Mouse (Mus musculus): ENCODE data around the gene Ccdc63. TPM values are rescaled to one million over a fixed set of nuclear protein-coding genes. Genes with fewer than 3 reads are reported as not detected.
"Not testable (repeated sequence)": the region's sequence is repeated elsewhere in the genome, so short reads cannot be mapped to it uniquely, and the experiment has no call there.

Gene Ccdc63
- not detected in 2 replicates for polyA plus RNA-seq (2015; fragmentation: Nextera tagmentation; extraction: Ambion mirVana)

DNA sequence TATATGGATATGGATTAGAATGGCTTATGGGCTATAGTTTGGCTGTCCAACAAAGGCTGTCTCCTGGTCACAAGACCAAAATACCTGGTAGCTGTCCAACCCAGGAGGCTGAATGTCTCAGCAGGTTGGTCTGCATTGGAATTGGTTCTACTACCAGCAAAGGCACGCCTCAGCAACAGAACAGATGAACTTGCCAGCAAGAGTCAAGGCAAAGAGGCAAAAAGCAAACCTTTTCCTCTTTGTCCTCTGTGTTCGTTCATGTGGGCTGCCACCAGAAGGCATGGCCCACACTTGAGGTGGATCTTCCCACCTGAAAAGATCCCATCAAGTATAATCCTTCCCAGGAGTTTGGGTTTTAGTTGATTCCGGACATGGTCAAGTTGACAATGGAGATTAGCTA is at the start of gene Ccdc63:
TSS of gene Ccdc63 (minus strand) at position 101 of the 400 bp plus-strand sequence.
- Histone ChIP-seq H3K4me1 (no peaks in the 10 kb centered on the region), H3K27me3 (no peaks in the 10 kb centered on the region), H3K4me3 (no peak within 1 kb of the TSS), H3K9me3 (no peaks in the 10 kb centered on the region), H3K4me2 (replicated peaks) (no peak within 1 kb of the TSS), H3K27ac (replicated peaks) (no peak within 1 kb of the TSS), H3K36me3 (no peaks in the 10 kb centered on the region), H3K9ac (replicated peaks) (no peak within 1 kb of the TSS)
- no peak for ATAC-seq (replicated peaks)
- WGBS: 90% methylated on average over 3 of the region's 3 CpGs

DNA sequence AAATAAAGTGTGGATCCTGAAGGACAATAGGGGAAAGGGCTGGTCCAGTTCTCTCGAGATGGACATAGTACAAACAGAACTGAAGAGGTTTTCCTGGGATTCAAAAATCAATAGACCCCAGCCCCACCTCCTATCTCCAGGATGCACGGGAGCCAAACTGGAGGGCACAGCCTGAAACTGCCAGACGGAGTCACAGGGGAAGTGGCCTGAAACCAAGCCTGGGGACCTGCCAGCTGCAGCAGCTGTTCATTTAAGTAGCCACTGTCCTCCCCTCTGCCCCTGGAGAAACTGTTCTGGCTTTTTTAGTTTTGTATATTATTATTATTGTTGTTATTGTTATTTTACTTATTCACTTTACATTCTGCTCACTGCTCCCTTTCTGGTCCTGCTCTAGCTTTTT is 48.5 kb upstream of the Ccdc63 start:
- Histone ChIP-seq H3K36me3 (no peaks in the 10 kb centered on the region), H3K27me3 (no peaks in the 10 kb centered on the region), H3K27ac (replicated peaks) (no peak overlapping the region), H3K9ac (replicated peaks) (no peak overlapping the region), H3K4me2 (replicated peaks) (no peak overlapping the region), H3K9me3 (no peaks in the 10 kb centered on the region), H3K4me3 (no peak overlapping the region), H3K4me1 (no peaks in the 10 kb centered on the region)
- no peak for ATAC-seq (replicated peaks)
- 62% methylated on average over 3 of the region's 3 CpGs for WGBS

DNA sequence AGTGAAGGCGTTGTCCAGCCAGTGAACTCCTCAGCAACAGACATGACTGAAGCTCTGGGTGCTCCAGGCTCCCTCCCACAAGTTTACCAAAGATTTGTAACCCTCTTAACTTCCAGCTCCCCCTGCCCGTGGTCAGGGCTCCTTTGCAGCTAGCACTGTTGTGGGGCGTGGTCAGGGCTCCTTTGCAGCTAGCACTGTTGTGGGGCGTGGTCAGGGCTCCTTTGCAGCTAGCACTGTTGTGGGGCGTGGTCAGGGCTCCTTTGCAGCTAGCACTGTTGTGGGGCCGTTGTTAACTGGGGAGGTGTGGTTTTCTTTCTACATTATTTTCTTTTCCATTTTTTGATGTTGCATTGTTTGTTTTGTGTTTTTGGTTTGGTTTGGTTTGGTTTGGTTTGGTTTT is 44.2 kb upstream of the Ccdc63 start:
- H3K9ac ChIP-seq (replicated peaks); H3K4me3 ChIP-seq; H3K4me2 ChIP-seq (replicated peaks); H3K36me3 ChIP-seq; H3K27ac ChIP-seq (replicated peaks); ATAC-seq (replicated peaks); H3K27me3 ChIP-seq; H3K4me1 ChIP-seq; H3K9me3 ChIP-seq: not testable (repeated sequence)
- 92% methylated on average over 6 of the region's 6 CpGs for WGBS

DNA sequence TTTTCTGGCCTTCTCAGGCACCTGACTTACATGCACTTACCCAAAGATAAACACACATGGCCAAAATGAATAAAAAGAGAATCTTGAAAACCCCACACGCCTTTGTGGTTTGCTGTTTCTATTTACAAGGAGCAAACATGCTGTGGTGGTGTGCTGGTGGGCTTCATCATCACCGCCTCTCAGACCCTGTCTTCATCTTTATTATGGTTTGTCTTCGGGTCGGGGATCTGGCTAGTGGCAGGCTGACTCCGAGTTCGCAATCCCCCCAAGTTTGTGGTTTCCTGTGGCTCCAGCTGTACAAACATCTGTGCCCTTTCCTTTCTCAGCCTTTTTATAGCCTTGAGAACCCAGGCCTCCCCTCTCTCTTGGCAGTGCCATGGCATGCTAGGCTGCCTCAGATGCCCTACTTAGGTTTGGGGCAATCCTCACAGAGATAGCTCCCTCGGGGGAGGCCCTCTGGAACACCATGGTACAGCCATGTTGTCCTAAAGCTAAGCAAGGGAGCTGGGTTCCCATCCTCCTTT is 43.7 kb upstream of the Ccdc63 start:
- Histone ChIP-seq H3K4me1 (no peaks in the 10 kb centered on the region), H3K9me3 (no peaks in the 10 kb centered on the region), H3K9ac (replicated peaks) (no peak overlapping the region), H3K4me3 (no peak overlapping the region), H3K27me3 (no peaks in the 10 kb centered on the region), H3K4me2 (replicated peaks) (no peak overlapping the region), H3K27ac (replicated peaks) (no peak overlapping the region), H3K36me3 (no peaks in the 10 kb centered on the region)
- ATAC-seq (replicated peaks): no peak
- 86% methylated on average over 7 of the region's 7 CpGs for WGBS

DNA sequence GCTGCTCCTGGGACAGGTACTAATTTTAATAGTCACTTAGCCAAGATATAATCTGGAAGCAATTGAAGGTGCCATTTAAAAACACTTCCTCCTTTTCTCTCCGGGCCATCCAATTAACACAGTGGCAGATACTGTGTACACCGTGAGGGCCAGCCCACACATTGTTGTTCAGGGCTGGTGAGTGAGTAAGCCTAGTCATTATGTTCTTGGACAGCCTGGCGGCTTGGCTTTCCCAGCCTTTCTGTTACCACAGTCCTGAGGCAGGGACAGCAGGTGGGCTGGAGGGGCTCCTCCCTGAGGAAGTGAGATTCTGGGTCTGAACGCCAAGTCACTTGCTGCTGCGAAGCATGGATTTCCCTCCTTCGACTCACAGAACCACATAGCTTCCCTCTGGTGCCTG is 39.0 kb upstream of the Ccdc63 start:
- ATAC-seq (replicated peaks): 0 out of 2 replicates have a peak, but pooled peaks have one; percentile 46
- Histone ChIP-seq H3K27ac (replicated peaks) (no peak overlapping the region), H3K9ac (replicated peaks) (no peak overlapping the region), H3K4me3 (no peak overlapping the region), H3K36me3 (peaks cover 15% of the 10 kb centered on the region), H3K4me2 (replicated peaks) (no peak overlapping the region), H3K9me3 (no peaks in the 10 kb centered on the region), H3K27me3 (no peaks in the 10 kb centered on the region), H3K4me1 (no peaks in the 10 kb centered on the region)
- 46% methylated on average over 6 of the region's 6 CpGs for WGBS

DNA sequence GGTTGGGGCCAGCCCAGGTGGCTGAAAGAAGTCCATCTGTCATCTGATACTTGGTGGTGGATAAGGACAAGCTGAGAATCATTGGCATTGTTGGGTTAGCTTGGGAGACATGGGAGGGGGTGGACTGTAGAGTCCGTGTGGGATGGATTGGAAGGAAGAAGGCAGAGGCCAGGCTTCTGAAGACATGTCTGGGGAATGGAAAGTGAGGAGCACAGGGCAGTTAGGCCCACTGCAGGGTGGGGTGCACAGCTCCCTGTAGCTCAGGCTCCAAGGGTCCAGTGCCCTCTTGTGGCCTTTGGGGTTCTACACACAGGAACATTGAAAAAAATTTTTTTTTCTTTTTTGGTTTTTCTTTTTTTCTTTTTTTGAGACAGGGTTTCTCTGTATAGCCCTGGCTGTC is 35.8 kb upstream of the Ccdc63 start:
- Histone ChIP-seq H3K9ac (replicated peaks) (no peak overlapping the region), H3K27me3 (no peaks in the 10 kb centered on the region), H3K36me3 (peaks cover 38% of the 10 kb centered on the region), H3K4me3 (no peak overlapping the region), H3K4me1 (no peaks in the 10 kb centered on the region), H3K27ac (replicated peaks) (no peak overlapping the region), H3K9me3 (no peaks in the 10 kb centered on the region), H3K4me2 (replicated peaks) (no peak overlapping the region)
- WGBS: 35% methylated on average over 1 of the region's 1 CpGs
- peak; percentile 43 for ATAC-seq (replicated peaks)

DNA sequence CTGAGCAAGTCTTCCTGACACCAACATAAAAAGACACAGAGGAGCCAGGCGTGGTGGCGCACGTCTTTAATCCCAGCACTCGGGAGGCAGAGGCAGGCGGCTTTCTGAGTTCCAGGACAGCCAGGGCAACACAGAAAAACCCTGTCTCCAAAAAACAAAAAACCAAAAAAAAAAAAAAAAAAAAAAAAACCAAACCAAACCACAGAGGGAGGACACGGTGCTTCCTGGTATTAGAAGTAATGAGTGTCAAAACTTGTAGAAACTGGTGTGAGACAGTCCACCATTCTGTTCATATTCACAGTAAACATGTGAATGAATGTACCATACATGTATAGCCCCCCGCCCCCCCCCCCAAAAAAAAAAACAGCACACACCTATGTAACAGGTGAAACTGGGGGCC is 35.3 kb upstream of the Ccdc63 start:
- H3K9ac ChIP-seq (replicated peaks): no peak overlapping the region
- H3K9me3 ChIP-seq: no peaks in the 10 kb centered on the region
- 89% methylated on average over 7 of the region's 7 CpGs for WGBS
- peaks cover 43% of the 10 kb centered on the region for H3K36me3 ChIP-seq
- H3K4me2 ChIP-seq (replicated peaks): no peak overlapping the region
- H3K4me3 ChIP-seq: no peak overlapping the region
- H3K27ac ChIP-seq (replicated peaks): no peak overlapping the region
- no peaks in the 10 kb centered on the region for H3K27me3 ChIP-seq
- H3K4me1 ChIP-seq: no peaks in the 10 kb centered on the region
- no peak for ATAC-seq (replicated peaks)

DNA sequence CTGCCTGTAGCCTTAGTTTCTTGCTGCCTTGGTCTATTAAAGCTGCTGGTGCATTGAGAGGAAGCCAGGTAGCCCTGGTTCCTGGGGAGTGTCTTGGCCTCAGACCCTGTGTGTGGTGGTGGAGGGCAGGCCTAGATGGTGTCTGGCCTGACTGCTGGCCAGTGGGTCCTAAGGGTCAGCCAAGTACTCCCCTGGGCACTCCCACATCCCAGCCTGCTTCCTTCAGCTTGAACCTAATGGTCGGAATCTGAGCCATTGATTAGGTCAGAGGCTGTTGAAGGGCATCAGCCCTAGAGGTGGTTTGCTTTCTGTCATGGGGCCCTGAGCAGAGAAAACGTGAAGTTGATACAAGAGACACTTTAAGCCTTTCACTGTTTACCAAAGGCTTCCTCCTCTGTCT is 34.8 kb upstream of the Ccdc63 start:
- H3K4me3 ChIP-seq: no peak overlapping the region
- no peaks in the 10 kb centered on the region for H3K4me1 ChIP-seq
- H3K27me3 ChIP-seq: no peaks in the 10 kb centered on the region
- no peak overlapping the region for H3K4me2 ChIP-seq (replicated peaks)
- no peak for ATAC-seq (replicated peaks)
- no peaks in the 10 kb centered on the region for H3K9me3 ChIP-seq
- WGBS: 89% methylated on average over 2 of the region's 2 CpGs
- no peak overlapping the region for H3K27ac ChIP-seq (replicated peaks)
- peaks cover 48% of the 10 kb centered on the region for H3K36me3 ChIP-seq
- H3K9ac ChIP-seq (replicated peaks): no peak overlapping the region

DNA sequence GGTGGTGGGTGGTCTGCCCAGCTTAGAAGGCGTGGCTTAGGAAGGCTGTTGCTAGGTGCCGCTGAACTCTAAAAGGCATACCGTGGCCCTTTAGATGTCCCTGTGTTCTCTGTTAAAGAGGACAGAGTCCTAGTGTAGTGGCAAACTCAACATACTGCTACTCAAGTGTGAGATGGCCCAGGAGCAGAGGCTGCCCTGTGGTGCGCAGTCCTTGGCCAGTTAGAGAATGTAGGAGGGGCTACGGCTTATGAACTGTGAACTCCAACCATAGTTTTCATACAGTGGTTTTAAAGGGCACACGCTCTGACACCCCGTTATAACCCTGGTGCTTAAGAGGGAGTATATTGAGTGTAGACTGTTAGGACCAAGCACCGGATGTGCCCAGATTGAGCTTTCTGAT is 30.4 kb upstream of the Ccdc63 start:
- 90% methylated on average over 8 of the region's 8 CpGs for WGBS
- no peak for ATAC-seq (replicated peaks)
- no peak overlapping the region for H3K9ac ChIP-seq (replicated peaks)
- peaks cover 13% of the 10 kb centered on the region for H3K4me1 ChIP-seq
- no peaks in the 10 kb centered on the region for H3K9me3 ChIP-seq
- no peak overlapping the region for H3K4me3 ChIP-seq
- no peak overlapping the region for H3K27ac ChIP-seq (replicated peaks)
- H3K27me3 ChIP-seq: no peaks in the 10 kb centered on the region
- H3K4me2 ChIP-seq (replicated peaks): no peak overlapping the region
- peaks cover 61% of the 10 kb centered on the region for H3K36me3 ChIP-seq

DNA sequence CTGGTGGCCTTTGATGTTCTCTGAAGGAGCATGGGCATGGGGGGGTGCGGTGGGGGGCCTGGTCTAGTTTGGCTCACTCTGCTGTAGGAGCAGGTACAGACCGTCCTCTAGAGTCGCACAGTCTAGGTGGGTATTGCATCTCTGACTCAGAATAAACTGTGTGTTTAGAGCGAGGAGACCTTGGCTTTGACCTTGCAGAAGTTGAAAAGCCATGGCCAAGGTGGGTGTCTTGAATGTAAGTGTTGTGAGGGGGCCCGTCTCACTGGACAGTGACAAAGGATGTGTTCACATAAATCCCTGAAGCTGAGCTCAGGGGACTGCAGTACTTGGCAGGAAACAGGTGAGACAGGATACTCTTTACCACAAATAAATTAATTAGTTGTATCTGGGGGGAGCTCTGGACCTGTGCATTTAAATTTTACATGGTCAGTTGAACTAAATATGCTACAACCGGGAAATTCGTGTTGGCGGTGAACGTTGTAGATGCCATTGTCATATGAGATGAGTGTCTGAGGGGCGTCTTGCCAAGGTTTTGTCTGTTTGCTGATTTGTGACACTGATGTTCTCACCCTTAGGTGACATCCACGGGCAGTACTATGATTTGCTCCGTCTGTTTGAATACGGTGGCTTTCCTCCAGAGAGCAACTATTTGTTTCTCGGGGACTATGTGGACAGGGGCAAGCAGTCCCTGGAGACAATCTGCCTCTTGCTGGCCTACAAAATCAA is 27.9 kb upstream of the Ccdc63 start:
- ATAC-seq (replicated peaks): no peak
- Histone ChIP-seq H3K27ac (replicated peaks) (no peak overlapping the region), H3K4me1 (peaks cover 39% of the 10 kb centered on the region), H3K4me3 (no peak overlapping the region), H3K9me3 (no peaks in the 10 kb centered on the region), H3K4me2 (replicated peaks) (no peak overlapping the region), H3K36me3 (peaks cover 50% of the 10 kb centered on the region), H3K9ac (replicated peaks) (no peak overlapping the region), H3K27me3 (no peaks in the 10 kb centered on the region)
- 90% methylated on average over 14 of the region's 14 CpGs for WGBS

DNA sequence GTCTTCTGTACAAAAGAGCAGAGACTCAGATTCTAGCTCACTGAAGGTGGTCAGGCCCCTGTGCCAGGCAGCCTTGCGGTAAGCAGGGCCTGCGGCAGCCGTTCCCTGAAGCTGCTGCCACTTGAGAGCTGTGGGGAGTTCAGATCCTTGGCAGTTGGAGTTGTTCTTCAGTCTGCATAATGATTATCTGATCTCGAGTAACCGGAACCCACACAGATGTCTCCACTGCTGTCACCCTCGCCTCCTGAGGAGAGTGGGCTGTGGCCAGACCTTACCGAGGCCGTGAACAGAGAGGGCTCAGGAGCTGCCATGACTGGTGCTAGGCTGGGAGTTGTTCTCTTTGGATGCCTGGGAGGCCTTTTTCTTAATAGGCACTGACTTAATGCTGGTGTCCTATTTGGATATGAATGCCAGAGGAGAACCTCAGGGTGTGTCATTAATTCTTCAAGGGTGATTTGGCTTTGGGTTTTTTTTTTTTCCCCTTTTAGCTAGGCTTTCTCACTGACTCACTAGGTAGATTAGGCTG is 26.1 kb upstream of the Ccdc63 start:
- 16% methylated on average over 8 of the region's 8 CpGs for WGBS
- Histone ChIP-seq H3K36me3 (peaks cover 33% of the 10 kb centered on the region), H3K9ac (replicated peaks) (peak overlapping the region; percentile 16; the same call in 1 of the 2 replicates), H3K4me2 (replicated peaks) (peak overlapping the region; percentile 19; the same call in 1 of the 2 replicates), H3K27ac (replicated peaks) (peak overlapping the region; percentile 74), H3K27me3 (no peaks in the 10 kb centered on the region), H3K4me1 (peaks cover 57% of the 10 kb centered on the region), H3K9me3 (no peaks in the 10 kb centered on the region), H3K4me3 (no peak overlapping the region)
- ATAC-seq (replicated peaks): peak; percentile 26; the same call in 1 of the 2 replicates

DNA sequence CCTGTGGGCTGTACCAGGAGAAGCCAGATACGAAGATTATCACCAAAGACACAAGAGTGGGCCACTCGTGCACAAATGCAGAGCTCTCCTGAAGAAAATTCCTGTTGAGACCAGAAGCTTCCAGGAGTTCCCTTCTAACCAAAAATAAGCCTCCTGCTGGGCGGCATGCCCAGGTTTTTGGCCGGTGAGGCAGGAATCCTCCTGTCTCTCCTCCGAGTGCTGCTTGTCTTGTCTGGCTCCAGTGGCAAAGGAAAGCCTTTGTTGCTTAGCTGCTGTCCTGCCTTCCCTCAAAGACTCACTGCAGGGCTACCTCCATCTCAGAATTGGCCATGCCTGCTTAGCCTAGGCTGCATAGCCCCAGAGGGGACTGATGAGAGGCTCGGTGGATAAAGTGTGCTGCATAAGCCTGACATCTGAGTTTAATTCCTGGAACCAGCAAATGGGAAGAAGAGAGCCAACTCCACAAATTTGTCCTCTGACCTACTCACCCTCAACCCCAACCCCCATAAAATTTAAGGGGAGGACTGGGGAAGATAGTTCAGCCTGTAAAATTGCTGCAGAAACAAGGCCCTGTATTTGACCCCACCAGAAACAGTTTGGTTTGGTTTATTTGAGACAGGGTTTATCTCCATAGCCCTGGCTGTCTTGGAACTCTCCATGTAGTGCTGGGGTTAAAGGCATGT is 24.8 kb upstream of the Ccdc63 start:
- Histone ChIP-seq H3K9ac (replicated peaks) (0 out of 2 replicates have a peak overlapping the region, but pooled peaks have one; percentile 7), H3K36me3 (peaks cover 20% of the 10 kb centered on the region), H3K4me2 (replicated peaks) (no peak overlapping the region; the same call in 1 of the 2 replicates), H3K4me1 (peaks cover 70% of the 10 kb centered on the region), H3K27me3 (no peaks in the 10 kb centered on the region), H3K27ac (replicated peaks) (peak overlapping the region; percentile 74), H3K9me3 (no peaks in the 10 kb centered on the region), H3K4me3 (no peak overlapping the region)
- no peak for ATAC-seq (replicated peaks)
- WGBS: 43% methylated on average over 6 of the region's 6 CpGs
